Mouse (Mus musculus): ENCODE results near the gene Wdr45. TPM values are rescaled to one million over a fixed set of nuclear protein-coding genes. Genes with fewer than 3 reads are reported as not detected.

The Wdr45 gene
- polyA plus RNA-seq, 1 experiment from 2014 or later: 26.2 TPM

DNA sequence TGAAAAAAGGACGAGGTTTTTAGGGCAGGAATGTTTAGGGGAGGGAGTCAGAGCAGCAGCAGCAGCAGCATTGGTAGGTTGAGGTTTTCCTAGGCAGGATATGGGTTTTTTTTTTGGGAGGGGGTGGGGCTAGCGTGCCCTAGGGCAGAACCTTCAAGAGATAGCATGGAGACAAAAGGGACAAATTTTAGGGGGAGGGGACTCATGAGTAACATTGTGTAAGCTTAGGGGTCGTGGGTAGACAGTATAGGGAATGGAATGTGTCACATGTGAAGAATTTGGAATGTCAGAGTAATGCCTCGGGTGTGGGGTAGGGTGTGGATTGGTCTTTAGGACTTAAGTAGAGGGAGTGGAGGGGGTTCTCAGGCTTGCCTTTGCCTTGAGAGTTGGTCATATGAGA lies 8.6 kb downstream of the Wdr45 start:
- peak overlapping the region; percentile 51 for H3K4me3 ChIP-seq
- 35% methylated on average over 4 of the region's 4 CpGs for WGBS
- peaks cover 16% of the 10 kb centered on the region for H3K36me3 ChIP-seq
- H3K27me3 ChIP-seq (replicated peaks): no peaks in the 10 kb centered on the region
- H3K4me1 ChIP-seq: peaks cover 5% of the 10 kb centered on the region
- H3K9ac ChIP-seq: peak overlapping the region; percentile 52; the same call in 1 of the 2 replicates
- H3K9me3 ChIP-seq: no peaks in the 10 kb centered on the region
- H3K27ac ChIP-seq: no peak overlapping the region
- H3K4me2 ChIP-seq (replicated peaks): peak overlapping the region; percentile 64
- no peak for ATAC-seq (ENCODE audit: low FRiP score, low read depth)

DNA sequence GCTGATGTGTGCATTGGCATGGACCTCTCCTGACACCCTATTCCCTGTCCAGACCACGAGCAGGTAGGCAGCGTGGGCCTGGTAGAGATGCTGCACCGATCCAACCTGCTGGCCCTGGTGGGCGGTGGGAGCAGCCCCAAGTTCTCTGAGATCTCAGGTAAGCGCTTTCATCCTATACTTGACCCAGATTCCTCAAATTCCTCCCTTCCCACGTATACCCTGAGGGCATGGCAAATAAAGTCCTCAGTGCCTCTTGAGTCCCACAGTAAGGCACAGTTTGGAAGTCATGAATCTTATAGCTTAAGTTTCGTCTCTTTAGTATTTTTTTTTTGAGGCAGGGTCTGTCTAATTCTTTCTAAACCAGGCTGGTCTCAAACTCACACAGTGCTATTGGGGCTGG lies 10.0 kb downstream of the Wdr45 start:
- H3K27me3 ChIP-seq (replicated peaks): no peaks in the 10 kb centered on the region
- no peaks in the 10 kb centered on the region for H3K9me3 ChIP-seq
- H3K36me3 ChIP-seq: peaks cover 16% of the 10 kb centered on the region
- no peak overlapping the region for H3K9ac ChIP-seq
- WGBS: 78% methylated on average over 7 of the region's 7 CpGs
- no peak overlapping the region for H3K27ac ChIP-seq
- H3K4me2 ChIP-seq (replicated peaks): no peak overlapping the region
- no peak for ATAC-seq (ENCODE audit: low FRiP score, low read depth)
- peaks cover 5% of the 10 kb centered on the region for H3K4me1 ChIP-seq
- H3K4me3 ChIP-seq: no peak overlapping the region

DNA sequence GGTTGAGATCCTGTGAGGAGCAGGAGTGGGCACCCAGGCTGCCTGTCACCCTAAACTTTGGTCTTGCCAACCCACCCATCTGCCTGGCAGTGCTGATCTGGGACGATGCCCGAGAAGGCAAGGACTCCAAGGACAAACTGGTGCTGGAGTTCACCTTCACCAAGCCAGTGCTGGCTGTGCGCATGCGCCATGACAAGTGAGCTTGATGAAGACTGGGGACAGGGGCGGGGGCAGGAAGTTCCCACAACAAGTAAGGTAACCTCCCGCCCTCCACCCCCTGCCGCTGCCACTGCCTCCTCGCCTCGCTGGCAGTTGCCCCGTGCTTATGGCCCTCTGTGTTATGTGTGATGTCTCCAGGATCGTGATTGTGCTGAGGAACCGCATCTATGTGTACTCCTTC lies 11.7 kb downstream of the Wdr45 start:
- Histone ChIP-seq H3K27me3 (replicated peaks) (no peaks in the 10 kb centered on the region), H3K4me3 (no peak overlapping the region), H3K9me3 (no peaks in the 10 kb centered on the region), H3K4me2 (replicated peaks) (no peak overlapping the region), H3K9ac (no peak overlapping the region), H3K4me1 (peaks cover 5% of the 10 kb centered on the region), H3K36me3 (peaks cover 16% of the 10 kb centered on the region), H3K27ac (no peak overlapping the region)
- ATAC-seq (ENCODE audit: low FRiP score, low read depth): no peak
- WGBS: 94% methylated on average over 12 of the region's 12 CpGs

DNA sequence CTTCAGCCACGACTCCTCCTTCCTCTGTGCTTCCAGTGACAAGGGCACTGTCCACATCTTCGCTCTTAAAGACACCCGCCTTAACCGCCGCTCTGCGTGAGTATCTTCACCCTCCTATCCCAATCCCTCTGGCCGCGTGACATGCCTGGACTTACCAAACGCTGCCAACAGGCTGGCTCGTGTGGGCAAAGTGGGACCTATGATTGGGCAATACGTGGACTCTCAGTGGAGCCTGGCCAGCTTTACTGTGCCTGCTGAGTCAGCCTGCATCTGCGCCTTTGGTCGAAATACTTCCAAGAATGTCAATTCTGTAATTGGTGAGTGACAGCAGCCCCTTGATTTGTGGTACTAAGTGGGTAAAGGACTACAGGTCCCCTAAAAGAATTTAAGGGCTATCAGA lies 13.0 kb downstream of the Wdr45 start:
- peaks cover 5% of the 10 kb centered on the region for H3K4me1 ChIP-seq
- ATAC-seq (ENCODE audit: low FRiP score, low read depth): no peak
- H3K4me3 ChIP-seq: no peak overlapping the region
- H3K27ac ChIP-seq: no peak overlapping the region
- WGBS: 92% methylated on average over 13 of the region's 13 CpGs
- H3K9ac ChIP-seq: no peak overlapping the region
- no peaks in the 10 kb centered on the region for H3K27me3 ChIP-seq (replicated peaks)
- no peak overlapping the region for H3K4me2 ChIP-seq (replicated peaks)
- no peaks in the 10 kb centered on the region for H3K9me3 ChIP-seq
- H3K36me3 ChIP-seq: peaks cover 16% of the 10 kb centered on the region

DNA sequence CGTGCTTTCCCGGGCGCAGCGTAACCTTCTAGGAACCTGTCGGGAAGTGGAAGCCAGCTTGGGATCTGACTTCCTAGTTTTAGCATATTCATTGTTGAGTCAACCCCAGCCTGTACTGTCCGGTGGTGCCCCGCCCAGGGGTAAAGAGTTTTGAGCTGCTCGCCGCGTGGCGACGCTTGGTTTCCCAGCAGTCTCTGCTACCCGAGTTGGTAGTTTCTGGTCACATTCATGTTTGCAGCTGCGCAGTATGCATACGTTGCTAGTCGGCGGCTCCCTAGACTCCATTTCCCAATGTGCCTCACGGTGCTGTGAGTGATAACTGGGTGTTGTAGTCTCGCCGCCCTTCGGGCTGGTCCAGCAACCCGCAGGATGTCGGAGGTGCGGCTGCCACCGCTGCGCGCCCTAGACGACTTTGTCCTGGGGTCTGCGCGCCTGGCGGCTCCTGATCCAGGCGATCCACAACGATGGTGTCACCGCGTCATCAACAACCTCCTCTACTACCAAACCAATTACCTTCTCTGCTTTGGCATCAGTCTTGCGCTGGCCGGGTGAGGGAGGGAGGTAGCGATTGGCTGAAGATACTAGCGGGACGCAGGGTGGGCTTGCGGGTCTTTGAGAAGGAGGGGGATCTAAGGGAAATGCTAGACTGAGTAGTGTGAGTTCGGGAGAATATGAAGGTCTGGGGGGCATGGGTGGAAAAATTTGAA lies 14.2 kb downstream of the Wdr45 start, which contains the start of gene Praf2:
TSS of gene Praf2 (plus strand) at position 225 of the 707 bp plus-strand sequence.
- Histone ChIP-seq H3K9me3 (no peaks in the 10 kb centered on the region), H3K36me3 (peaks cover 16% of the 10 kb centered on the region), H3K4me3 (peak within 1 kb of the TSS; percentile 40), H3K4me1 (no peaks in the 10 kb centered on the region; the same call in 1 of the 2 replicates), H3K9ac (peak within 1 kb of the TSS; percentile 55), H3K27ac (no peak within 1 kb of the TSS), H3K4me2 (replicated peaks) (peak within 1 kb of the TSS; percentile 59), H3K27me3 (replicated peaks) (no peaks in the 10 kb centered on the region)
- 17% methylated on average over 42 of the region's 42 CpGs for WGBS
- peak; percentile 92 for ATAC-seq (ENCODE audit: low FRiP score, low read depth)

DNA sequence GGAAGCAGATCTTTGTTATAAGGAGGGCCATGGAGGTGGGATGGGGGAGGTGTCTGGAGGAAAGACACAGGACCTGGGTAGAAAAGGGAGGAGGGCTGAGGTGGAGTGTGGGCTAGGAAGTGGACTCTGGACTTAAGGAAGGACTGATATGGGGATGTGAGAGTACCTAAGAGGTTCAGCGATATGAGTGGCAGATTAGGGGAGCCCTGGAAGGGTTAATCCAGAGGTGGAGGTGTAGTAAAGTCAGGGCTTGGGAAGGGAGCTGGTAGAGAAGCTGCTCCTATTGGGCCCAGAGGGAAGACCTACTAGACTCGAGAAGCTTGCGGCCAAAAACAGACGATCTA lies 14.8 kb downstream of the Wdr45 start:
- H3K27ac ChIP-seq: no peak overlapping the region

DNA sequence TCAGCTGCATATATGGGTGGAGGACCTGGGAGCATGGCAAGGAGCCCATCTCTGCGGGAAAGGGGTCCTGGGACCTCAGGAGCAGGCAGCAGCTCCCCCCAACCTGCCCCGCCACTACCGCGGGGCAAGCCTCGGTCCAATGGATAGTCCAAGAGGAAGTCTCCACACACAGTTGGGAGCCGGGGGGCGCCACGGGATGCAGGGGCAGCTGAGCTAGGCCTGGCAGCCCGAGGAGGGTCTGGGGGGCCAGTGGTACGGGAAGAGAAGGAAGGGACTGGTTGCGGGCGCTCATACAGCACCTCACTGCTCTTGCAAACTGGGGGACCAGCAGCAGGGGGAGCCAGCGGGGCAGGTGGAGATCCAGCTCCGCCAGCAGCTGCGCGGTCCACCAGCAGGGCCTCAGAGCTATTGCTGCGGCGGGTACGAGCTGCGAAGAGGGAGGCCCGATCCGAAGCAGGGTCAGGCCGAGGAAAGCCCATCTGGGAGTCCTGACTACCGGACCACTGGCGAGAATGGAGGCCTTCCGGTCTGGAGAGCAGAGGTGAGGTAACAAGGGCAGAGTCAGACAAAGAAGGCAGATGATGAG lies 19.5 kb downstream of the Wdr45 start:
- Histone ChIP-seq H3K4me1 (no peaks in the 10 kb centered on the region; the same call in 1 of the 2 replicates), H3K27me3 (replicated peaks) (no peaks in the 10 kb centered on the region), H3K36me3 (no peaks in the 10 kb centered on the region), H3K9ac (no peak overlapping the region), H3K9me3 (no peaks in the 10 kb centered on the region), H3K4me3 (no peak overlapping the region), H3K27ac (no peak overlapping the region), H3K4me2 (replicated peaks) (no peak overlapping the region)
- 29% methylated on average over 26 of the region's 26 CpGs for WGBS
- no peak; the same call in 1 of the 2 replicates for ATAC-seq (ENCODE audit: low FRiP score, low read depth)

More for the DNA sequence above, 14.8 kb downstream of the Wdr45 start:
- H3K27me3 ChIP-seq (replicated peaks): no peaks in the 10 kb centered on the region
- peak overlapping the region; percentile 59 for H3K4me2 ChIP-seq (replicated peaks)
- no peaks in the 10 kb centered on the region for H3K9me3 ChIP-seq
- no peaks in the 10 kb centered on the region; the same call in 1 of the 2 replicates for H3K4me1 ChIP-seq
- peak overlapping the region; percentile 55 for H3K9ac ChIP-seq
- peak overlapping the region; percentile 40 for H3K4me3 ChIP-seq
- ATAC-seq (ENCODE audit: low FRiP score, low read depth): no peak
- peaks cover 15% of the 10 kb centered on the region for H3K36me3 ChIP-seq
- 29% methylated on average over 4 of the region's 4 CpGs for WGBS

DNA sequence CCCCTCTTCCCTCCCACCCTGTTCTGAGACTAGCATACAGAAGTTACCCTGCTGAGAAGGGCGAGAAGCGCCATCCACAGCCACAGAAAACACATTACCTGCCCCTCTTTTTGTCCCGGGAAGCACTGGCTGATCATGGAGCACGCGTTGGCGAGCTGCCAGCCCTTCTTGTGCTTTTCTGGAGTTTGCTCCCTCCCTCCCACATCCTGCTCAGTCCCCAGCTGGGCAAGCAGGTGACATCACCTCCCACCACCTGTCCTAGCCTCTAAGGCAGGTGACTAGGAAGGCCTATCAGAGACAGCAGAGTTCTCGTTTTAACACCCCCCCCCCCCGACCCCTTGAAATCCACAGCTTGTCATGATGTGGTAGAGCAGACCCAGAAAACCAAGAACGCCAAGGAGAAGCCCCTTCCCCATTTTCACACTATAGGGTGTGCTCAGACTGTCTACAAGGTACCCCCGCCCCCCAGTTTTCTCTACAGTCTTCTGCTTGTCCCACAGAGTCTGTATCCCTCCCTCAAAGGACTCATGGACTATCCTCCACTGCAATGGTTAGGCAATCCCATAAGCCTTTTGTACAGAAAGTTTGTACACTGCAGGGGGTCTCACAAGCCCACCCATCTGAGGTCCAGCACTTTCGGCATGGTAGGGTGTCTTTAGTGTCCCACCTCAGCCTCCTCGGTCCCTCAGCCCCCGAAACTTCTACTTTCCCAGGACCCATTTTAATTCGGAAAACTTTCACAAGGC lies 25.4 kb downstream of the Wdr45 start:
- no peaks in the 10 kb centered on the region for H3K9me3 ChIP-seq
- no peak overlapping the region for H3K27ac ChIP-seq
- no peak for ATAC-seq (ENCODE audit: low FRiP score, low read depth)
- no peaks in the 10 kb centered on the region for H3K36me3 ChIP-seq
- H3K4me3 ChIP-seq: no peak overlapping the region
- no peaks in the 10 kb centered on the region for H3K27me3 ChIP-seq (replicated peaks)
- no peak overlapping the region for H3K9ac ChIP-seq
- WGBS: 77% methylated on average over 14 of the region's 14 CpGs
- H3K4me1 ChIP-seq: no peaks in the 10 kb centered on the region
- H3K4me2 ChIP-seq (replicated peaks): no peak overlapping the region

DNA sequence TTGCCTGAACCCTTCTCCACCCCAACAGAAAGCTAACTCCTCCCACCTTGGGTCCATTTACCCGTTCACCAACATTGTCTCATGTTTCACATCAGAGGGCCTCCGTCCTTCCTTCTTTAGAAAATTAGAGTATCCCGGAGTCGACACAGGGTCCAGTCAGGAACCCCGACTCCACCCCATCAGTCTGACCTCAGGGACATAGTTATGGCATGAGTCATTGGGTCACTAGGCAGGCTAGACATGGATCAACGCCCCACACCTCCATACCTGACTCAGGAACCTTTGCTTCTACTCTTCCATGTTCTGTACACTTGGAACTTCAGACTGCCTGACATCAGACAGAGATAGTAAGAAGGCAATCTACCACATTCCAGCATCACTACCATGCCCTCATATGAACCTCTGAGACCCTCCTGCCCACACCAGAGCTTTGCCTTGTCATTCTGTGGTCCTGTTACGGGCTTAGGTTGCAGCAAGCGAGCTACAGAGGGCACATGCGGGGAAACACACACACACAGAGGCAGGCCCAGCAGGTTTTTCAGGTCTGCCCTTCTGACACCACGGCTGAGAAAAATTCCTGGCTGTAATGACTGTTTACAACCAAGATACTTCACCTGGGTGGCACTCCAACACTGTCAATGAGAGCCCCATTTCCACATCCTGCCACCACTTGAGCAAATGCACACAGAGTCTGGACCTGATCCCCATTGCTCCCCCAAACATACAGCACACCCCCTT lies 26.1 kb downstream of the Wdr45 start:
- Histone ChIP-seq H3K27ac (no peak overlapping the region), H3K9ac (no peak overlapping the region), H3K4me1 (no peaks in the 10 kb centered on the region), H3K27me3 (replicated peaks) (no peaks in the 10 kb centered on the region), H3K36me3 (no peaks in the 10 kb centered on the region), H3K9me3 (no peaks in the 10 kb centered on the region), H3K4me2 (replicated peaks) (no peak overlapping the region), H3K4me3 (no peak overlapping the region)
- WGBS: 77% methylated on average over 10 of the region's 10 CpGs
- ATAC-seq (ENCODE audit: low FRiP score, low read depth): no peak

DNA sequence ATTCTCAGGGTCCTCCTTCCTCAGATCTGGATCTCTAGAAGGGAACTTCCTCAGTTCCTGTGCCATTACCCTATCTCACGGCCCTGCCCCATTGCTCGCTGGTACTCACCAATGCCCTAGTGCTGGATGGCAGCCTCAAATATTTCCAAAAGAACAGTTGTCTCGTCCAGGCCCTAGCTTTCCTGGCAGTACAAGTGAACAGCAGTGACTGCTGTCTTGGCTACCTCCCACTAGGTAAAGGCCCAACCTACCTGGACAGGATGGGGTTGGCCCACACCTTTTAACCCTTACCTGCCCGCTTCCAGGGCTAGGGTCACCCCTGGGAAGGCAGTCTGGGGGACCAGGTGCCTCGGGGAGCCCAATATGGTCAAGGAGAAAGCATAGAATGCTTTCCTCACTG lies 27.0 kb downstream of the Wdr45 start:
- H3K27ac ChIP-seq: no peak overlapping the region
- no peak for ATAC-seq (ENCODE audit: low FRiP score, low read depth)
- no peak overlapping the region for H3K9ac ChIP-seq
- no peak overlapping the region for H3K4me2 ChIP-seq (replicated peaks)
- H3K4me1 ChIP-seq: no peaks in the 10 kb centered on the region
- 81% methylated on average over 5 of the region's 5 CpGs for WGBS
- H3K4me3 ChIP-seq: no peak overlapping the region
- H3K27me3 ChIP-seq (replicated peaks): no peaks in the 10 kb centered on the region
- no peaks in the 10 kb centered on the region for H3K36me3 ChIP-seq
- H3K9me3 ChIP-seq: no peaks in the 10 kb centered on the region

DNA sequence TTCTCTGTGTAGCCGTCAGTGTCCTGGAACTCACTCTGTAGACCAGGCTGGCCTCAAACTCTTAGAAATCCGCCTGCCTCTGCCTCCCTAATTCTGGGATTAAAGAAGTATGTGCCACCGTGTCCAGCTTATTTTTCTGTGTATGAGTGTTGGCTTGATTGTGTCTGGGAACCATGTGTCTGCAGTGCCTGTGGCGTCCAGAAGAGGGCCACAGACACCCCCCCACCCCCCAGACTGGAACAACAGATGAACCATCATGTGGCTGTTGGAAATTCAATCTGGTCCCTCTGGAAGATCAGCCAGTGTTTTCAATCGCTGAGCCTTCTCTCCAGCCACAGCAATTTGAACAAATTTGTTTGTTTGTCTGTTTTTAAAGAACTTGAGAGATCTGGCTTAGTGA lies 29.3 kb downstream of the Wdr45 start:
- Histone ChIP-seq H3K9ac (no peak overlapping the region), H3K27ac (no peak overlapping the region), H3K4me3 (no peak overlapping the region), H3K9me3 (no peaks in the 10 kb centered on the region), H3K4me1 (no peaks in the 10 kb centered on the region), H3K4me2 (replicated peaks) (no peak overlapping the region), H3K36me3 (no peaks in the 10 kb centered on the region), H3K27me3 (replicated peaks) (no peaks in the 10 kb centered on the region)
- ATAC-seq (ENCODE audit: low FRiP score, low read depth): no peak
- 61% methylated on average over 5 of the region's 5 CpGs for WGBS

DNA sequence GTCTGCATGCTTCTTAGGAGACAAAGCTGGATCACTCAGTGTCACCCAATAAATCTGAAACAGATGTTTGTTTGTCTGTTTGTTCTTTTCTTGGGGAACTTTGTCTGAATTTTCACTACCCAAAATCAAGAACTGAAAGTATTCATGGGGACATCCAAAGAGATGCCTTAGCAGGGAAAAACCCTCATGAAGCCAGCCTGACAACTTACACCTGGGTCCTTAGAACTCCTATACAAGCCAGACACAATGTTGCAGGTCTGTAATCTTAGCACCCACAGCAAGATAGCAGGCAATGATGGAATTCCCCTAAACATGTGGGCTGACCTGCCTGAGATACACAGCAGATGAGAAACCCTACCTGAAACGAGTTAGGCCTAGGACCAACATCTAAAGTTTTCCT lies 30.8 kb downstream of the Wdr45 start:
- Histone ChIP-seq H3K27me3 (replicated peaks) (no peaks in the 10 kb centered on the region), H3K36me3 (no peaks in the 10 kb centered on the region), H3K4me3 (no peak overlapping the region), H3K9ac (no peak overlapping the region), H3K4me1 (no peaks in the 10 kb centered on the region), H3K27ac (no peak overlapping the region), H3K4me2 (replicated peaks) (no peak overlapping the region), H3K9me3 (no peaks in the 10 kb centered on the region)
- WGBS: 73% methylated on average over 1 of the region's 1 CpGs
- ATAC-seq (ENCODE audit: low FRiP score, low read depth): no peak
